Mouse (Mus musculus): ENCODE results near the gene Fosb.
A peak's percentile ranks its signal among the peaks of the same experiment; 100 is the strongest.

Fosb gene

DNA sequence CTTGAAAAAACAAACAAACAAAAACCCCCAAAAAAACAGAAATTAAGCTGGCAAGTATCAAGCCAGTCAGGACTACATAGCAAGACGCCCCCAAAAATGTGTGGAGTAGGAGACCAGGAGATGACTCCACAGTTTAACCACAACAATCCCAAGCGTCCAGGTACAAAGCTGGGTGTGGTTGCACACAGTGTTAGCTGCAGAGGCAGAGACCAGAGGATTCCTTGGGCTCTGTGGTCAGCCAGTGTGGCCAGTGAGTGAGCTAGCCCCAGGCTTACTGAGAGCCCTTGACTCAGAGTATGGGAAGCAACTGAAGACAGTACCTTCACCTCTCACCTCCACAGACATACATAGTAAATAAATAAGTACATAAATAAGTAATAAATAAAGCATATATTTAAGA is 22.1 kb upstream of the Fosb start:
- peak; percentile 72 for DNase-seq (ENCODE audit: low read depth, low spot score)

DNA sequence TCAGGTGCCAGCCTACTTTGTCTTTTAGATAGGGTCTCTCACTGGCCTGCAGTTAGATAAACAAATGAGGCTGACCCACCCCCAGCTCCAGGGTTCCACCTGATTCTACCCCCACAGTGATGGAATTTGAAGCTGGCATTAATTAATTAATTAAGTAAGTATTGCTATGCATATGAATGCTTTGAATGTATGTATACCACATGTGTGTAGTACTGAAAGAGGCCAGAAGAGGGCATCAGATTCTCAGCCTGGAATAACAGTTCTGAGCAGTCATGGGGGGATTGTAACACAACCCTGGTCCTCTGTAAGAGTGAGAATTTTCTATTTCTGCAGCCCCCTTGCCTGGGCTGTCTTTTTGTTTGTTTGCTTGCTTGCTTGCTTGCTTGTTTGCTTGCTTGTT is 18.6 kb upstream of the Fosb start:
- no peak for DNase-seq (ENCODE audit: low read depth, low spot score)

DNA sequence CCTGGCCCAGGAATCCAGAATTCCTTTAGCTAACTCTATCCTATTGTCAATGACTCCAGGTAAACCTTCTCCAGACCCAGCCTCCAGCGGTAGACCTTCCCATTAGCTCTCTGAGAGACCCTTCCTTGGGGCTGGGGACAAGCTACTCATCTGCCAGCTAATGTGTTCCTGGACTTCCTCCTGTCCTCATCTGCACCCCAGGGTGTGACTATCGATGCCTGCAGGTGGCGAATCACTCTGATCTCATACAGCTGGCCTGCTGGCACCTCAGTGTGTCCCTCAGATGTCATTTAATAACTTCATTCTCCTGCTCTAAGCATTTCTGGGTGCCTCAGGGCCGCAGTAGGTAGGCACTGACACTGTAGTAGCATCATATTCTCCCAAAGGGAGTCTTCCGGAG is 17.9 kb upstream of the Fosb start:
- no peak for DNase-seq (ENCODE audit: low read depth, low spot score)

GRCm38 (mm10) chr7:19327128-19327527 is 17.3 kb upstream of the Fosb start:
- DNase-seq (ENCODE audit: low read depth, low spot score): peak; percentile 88

- peak; percentile 60 for DNase-seq (ENCODE audit: low read depth, low spot score)
These were observed 16.5 kb upstream of the Fosb start for GRCm38 (mm10) chr7:19326359-19326758.

DNA sequence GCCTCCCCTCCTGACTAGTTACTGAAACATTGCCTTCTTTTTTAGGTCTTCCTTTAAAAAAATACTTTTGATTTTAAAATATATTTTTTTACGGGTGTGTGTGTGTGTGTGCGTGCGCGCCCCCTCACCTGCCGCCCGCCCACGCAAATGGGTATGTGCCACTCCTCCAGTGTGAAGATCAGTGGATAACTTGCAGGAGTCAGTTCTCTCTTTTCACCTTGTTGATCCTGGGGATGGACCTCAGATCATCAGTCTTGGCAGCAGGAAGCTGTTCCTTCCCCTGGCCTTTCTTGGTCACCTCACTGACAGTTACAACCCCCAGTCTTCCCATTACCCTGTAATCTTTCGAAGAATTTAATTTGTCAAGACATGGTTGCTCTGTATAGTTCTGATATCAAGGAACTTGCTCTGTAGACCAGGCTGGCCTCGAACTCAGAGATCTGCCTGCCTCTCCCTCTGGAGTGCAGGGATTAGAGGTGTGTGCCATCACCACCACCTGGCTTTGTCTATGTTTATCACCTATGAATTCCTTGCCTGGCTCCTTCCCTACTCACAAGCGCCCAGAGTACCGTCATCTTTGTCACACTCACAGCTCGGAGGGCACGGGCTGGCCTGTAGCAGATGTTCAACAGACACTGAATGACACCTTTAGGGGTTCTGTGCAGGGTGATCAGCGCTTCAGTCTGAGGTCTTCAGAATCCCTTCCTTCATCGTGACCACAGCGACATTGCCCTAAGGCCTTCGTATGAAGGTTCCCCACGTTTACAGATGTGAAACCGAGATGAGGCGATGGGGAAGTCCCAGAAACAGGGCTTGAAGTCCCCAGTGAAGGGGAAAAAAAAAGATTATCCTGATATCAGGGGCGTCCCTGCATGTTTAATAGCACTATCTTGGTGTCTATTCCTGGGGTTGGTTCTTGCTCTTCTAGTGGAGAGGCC is 15.7 kb upstream of the Fosb start:
- no peak for DNase-seq (ENCODE audit: low read depth, low spot score)

GRCm38 (mm10) chr7:19324221-19324620 is 14.4 kb upstream of the Fosb start:
- no peak for DNase-seq (ENCODE audit: low read depth, low spot score)

DNA sequence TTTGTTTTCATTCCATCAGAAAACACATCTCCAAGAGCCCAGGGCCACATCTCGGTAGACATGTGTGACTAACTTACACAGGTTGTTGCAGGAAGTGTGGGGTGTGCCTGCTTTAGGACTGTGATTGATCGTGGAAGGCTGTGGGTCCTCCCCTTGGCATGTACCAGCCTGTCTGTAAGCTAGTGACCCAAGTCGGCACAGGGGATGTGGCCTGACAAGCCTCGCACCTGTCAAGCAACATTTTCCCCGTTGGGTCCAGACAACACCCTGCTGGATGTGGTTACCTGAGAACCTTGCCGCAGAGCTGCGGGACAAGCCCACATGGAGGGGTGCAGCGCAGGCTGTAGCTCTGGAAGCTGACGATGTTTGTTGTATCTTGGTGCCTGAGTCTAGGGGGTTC is 12.6 kb upstream of the Fosb start:
- no peak for DNase-seq (ENCODE audit: low read depth, low spot score)

DNA sequence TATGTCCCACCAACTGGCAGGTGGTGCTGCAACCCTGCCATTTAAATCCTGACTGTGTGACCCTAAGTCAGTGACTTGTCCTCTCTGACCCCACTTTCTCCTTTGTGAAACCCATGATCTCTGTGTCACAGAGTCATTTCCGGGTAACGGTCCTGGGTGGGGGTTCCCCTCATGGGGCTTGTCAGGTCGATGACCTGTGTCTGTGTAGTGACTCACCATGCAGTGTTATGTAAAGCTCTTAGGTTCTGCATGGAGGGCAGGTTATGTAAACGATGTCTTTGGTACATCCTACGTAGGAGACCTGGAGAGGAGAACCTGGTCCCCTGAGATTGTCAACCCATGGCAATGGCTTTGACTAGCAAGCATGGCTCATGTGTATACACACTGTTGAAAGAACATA is 11.6 kb upstream of the Fosb start:
- DNase-seq (ENCODE audit: low read depth, low spot score): no peak

GRCm38 (mm10) chr7:19320637-19321036 is 10.8 kb upstream of the Fosb start:
- DNase-seq (ENCODE audit: low read depth, low spot score): no peak

- DNase-seq (ENCODE audit: low read depth, low spot score): peak; percentile 89
These were observed 10.1 kb upstream of the Fosb start for GRCm38 (mm10) chr7:19319906-19320305.

DNA sequence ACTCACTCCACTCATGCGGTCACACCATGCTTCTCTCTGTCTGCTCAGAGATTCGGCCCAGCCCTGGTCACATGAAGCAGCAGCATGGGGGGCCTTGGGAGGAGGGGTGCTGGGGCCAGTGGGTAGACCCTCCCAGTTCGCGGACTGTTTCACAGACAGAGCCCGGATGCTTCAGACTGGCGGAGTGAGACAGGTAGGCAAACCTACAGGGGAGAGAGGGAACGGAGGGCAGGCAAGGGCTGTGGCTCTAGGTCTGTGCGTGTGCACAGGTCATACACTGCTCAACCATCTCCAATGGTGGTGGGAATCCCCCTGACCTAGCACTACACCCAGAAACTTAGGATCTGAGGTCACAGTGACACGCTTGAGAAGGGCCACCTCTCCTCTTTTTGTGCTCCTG is 9.6 kb upstream of the Fosb start:
- no peak for DNase-seq (ENCODE audit: low read depth, low spot score)

GRCm38 (mm10) chr7:19318676-19319075 is 8.8 kb upstream of the Fosb start:
- DNase-seq (ENCODE audit: low read depth, low spot score): no peak

GRCm38 (mm10) chr7:19318201-19318600 is 8.3 kb upstream of the Fosb start:
- no peak for DNase-seq (ENCODE audit: low read depth, low spot score)

DNA sequence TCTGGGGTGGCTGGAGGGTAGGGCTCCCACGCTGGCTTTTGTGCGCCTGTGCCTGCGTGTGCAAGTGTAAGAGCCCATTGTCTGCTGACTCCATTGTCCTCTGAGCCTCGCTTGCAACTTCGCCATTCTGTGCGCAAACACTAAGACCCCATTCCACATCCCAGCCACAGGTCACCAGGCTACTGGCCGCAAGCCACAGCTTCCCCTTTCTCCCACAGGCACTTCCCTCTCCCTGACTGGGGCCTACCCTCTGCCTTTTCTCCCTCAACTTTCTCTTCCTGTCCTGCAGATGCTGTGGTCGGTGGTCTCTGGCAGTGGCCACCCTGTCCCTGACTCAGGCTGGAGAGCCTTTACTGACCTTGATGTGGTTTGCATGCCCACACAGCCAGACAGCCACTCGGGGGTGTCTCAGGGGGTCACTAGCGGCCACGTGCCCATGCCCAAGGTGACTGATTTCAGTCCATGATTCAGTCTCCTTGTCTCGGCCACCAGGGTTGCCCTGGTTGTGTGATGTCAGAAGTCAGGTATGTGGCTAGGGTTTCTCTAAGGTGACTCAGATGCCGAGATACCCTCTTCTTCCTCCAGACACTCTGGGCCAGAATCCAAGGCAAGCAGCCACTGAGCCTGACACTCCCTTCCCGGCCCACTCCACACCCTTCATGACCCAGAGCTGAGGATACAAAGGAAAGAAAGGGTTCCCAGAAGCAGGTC is 6.8 kb upstream of the Fosb start:
- peak; percentile 81 for DNase-seq (ENCODE audit: low read depth, low spot score)

GRCm38 (mm10) chr7:19314033-19314432 is 4.2 kb upstream of the Fosb start:
- DNase-seq (ENCODE audit: low read depth, low spot score): no peak

DNA sequence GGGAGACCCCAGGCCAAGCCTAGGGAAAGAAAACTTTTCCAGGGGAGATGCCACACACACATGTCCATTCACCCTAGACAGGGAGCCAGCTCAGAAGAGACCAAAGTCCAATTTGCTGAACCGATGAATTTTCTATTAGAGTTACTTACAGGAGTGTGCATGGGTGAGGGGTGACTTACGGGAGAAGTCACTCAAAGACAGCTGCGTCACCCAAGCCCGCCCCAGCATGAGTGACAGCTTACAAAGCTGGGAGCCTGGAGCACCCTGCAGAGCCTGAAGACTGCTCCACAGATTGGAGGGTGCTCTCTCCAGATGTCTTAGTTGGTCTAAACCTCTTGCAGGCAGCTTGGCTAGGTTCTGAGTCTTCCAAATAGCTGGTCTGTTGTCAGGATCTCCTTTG is 2.1 kb upstream of the Fosb start:
- DNase-seq (ENCODE audit: low read depth, low spot score): no peak

- DNase-seq (ENCODE audit: low read depth, low spot score): no peak
These were observed 470 bp downstream of the Fosb start for GRCm38 (mm10) chr7:19309278-19309883.

GRCm38 (mm10) chr7:19308454-19309277 is 1.2 kb downstream of the Fosb start:
- peak; percentile 88 for DNase-seq (ENCODE audit: low read depth, low spot score)

DNA sequence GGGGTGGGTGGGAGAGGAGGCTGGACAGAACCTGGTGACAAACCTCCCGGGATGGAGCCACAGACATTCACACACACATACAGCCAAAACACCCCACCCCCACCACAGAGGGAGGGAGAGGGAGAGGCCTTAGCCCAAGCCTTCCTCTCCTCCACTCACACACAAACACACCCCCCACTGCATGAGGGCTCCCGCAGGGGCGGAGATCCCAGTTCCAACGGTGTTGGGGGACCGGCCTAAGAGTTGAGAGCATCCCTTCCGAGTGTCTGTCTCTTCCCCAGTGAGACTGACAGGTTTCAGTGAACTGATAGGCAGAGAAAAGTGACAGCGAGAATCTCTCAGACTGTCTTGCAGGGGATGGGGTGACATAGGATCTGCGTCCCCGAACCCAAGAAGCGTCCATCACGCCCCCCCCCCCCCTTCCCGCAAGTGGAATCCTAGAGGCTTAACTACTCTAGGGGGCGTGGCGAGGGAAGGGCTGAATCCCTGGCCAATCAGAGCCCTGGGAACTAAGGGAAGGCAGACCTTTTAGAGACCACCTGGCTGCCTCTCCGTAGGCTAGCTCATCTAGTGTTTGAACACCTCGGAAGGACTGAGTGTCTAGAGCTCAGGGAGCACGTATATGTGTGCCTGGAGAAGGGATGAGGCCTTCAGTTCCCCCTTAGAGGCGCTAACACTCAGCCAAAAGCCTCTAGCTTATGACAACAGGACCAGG is 2.0 kb downstream of the Fosb start:
- DNase-seq (ENCODE audit: low read depth, low spot score): peak; percentile 82
